Mouse (Mus musculus) erythroblast, embryonic 14.5 days (primary cell): ENCODE results near the gene Timm10b.

Source experiments
- GATA1 ChIP-seq: IDR thresholded peaks from 2 replicates; pipeline ENCODE4 v1.6.1; 2012; ENCODE audit warnings: low read length, inconsistent platforms, mixed read lengths
- TAL1 ChIP-seq: IDR thresholded peaks from 3 replicates; pipeline ENCODE4 v1.6.1; 2012; ENCODE audit warnings: low read length, inconsistent platforms, mixed read lengths

DNA sequence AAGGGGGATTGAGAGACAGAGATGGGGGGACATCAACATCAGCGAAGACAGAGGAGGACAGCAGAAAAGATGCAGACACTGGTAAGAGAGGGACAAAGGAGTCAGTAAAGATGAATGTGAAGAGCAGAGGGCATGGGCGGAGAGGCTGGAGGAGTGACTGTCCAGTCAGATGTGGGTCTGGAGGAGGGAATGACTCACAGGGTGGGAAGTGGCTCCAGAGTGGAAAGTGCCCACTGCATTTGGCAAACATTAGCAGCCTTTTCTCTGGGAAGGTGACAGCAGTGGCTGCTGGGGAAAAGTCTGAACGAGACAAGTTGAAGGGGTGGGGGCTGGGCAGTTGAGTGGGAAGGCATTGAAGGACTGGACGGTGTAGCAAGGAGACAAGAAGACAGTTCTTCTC is 18.8 kb upstream of the Timm10b start:
- no peak for TF ChIP-seq GATA1
- no peak for TF ChIP-seq TAL1
